Mouse (Mus musculus): ENCODE measurements around the gene B3gnt8. TPM values are rescaled to one million over a fixed set of nuclear protein-coding genes. Genes with fewer than 3 reads are reported as not detected.
A peak's percentile ranks its signal among the peaks of the same experiment; 100 is the strongest.

B3gnt8 gene
- polyA plus RNA-seq, 1 experiment from 2014 or later = 6.2 TPM

- H3K36me3 ChIP-seq = peaks cover 9% of the 10 kb centered on the region; the same call in 1 of the 2 replicates
- H3K27me3 ChIP-seq (replicated peaks) = peaks cover 22% of the 10 kb centered on the region
- no peak for ATAC-seq (ENCODE audit: insufficient number of reproducible peaks, low FRiP score)
- WGBS = 8% methylated on average over 6 of the region's 6 CpGs
- peak overlapping the region; percentile 84 for H3K27ac ChIP-seq (ENCODE audit: poor library complexity, severe bottlenecking)
- H3K9ac ChIP-seq = peak overlapping the region; percentile 61; the same call in 1 of the 2 replicates
- peak overlapping the region; percentile 66 for H3K4me2 ChIP-seq
- peak overlapping the region; percentile 60 for H3K4me3 ChIP-seq
- H3K4me1 ChIP-seq (replicated peaks) = peaks cover 26% of the 10 kb centered on the region
- no peaks in the 10 kb centered on the region for H3K9me3 ChIP-seq (replicated peaks)
Observed at GRCm38 (mm10) chr7:25679971-25680370, 53.5 kb downstream of the B3gnt8 start.

GRCm38 (mm10) chr7:25680514-25681258, 54.2 kb downstream of the B3gnt8 start, which contains the start of gene B9d2:
B9d2 (plus strand) TSS chr7:25680780.
- H3K4me2 ChIP-seq = peak within 1 kb of the TSS; percentile 66
- H3K27ac ChIP-seq (ENCODE audit: poor library complexity, severe bottlenecking) = peak within 1 kb of the TSS; percentile 84
- H3K27me3 ChIP-seq (replicated peaks) = peaks cover 15% of the 10 kb centered on the region
- WGBS = under 1% methylated on average over 46 of the region's 46 CpGs
- peak within 1 kb of the TSS; percentile 61; the same call in 1 of the 2 replicates for H3K9ac ChIP-seq
- peak within 1 kb of the TSS; percentile 60 for H3K4me3 ChIP-seq
- peaks cover 25% of the 10 kb centered on the region for H3K4me1 ChIP-seq (replicated peaks)
- peaks cover 9% of the 10 kb centered on the region; the same call in 1 of the 2 replicates for H3K36me3 ChIP-seq
- no peaks in the 10 kb centered on the region for H3K9me3 ChIP-seq (replicated peaks)
- peak; percentile 96 for ATAC-seq (ENCODE audit: insufficient number of reproducible peaks, low FRiP score)

GRCm38 (mm10) chr7:25681341-25682231, 55.1 kb downstream of the B3gnt8 start:
- Histone ChIP-seq H3K9ac (no peak overlapping the region), H3K4me1 (replicated peaks) (peaks cover 29% of the 10 kb centered on the region), H3K4me3 (peak overlapping the region; percentile 60), H3K27me3 (replicated peaks) (peaks cover 6% of the 10 kb centered on the region; the same call in 1 of the 2 replicates), H3K36me3 (peaks cover 9% of the 10 kb centered on the region; the same call in 1 of the 2 replicates), H3K27ac (ENCODE audit: poor library complexity, severe bottlenecking) (peak overlapping the region; percentile 31; the same call in 1 of the 2 replicates), H3K4me2 (peak overlapping the region; percentile 66), H3K9me3 (replicated peaks) (no peaks in the 10 kb centered on the region)
- ATAC-seq (ENCODE audit: insufficient number of reproducible peaks, low FRiP score) = no peak
- WGBS = 40% methylated on average over 15 of the region's 15 CpGs

- Histone ChIP-seq H3K9me3 (replicated peaks) (no peaks in the 10 kb centered on the region), H3K9ac (no peak overlapping the region), H3K4me3 (no peak overlapping the region), H3K4me2 (0 out of 2 replicates have a peak overlapping the region, but pooled peaks have one; percentile 15), H3K4me1 (replicated peaks) (peaks cover 33% of the 10 kb centered on the region), H3K27me3 (replicated peaks) (no peaks in the 10 kb centered on the region; the same call in 1 of the 2 replicates), H3K36me3 (peaks cover 9% of the 10 kb centered on the region; the same call in 1 of the 2 replicates), H3K27ac (ENCODE audit: poor library complexity, severe bottlenecking) (0 out of 2 replicates have a peak overlapping the region, but pooled peaks have one; percentile 5)
- ATAC-seq (ENCODE audit: insufficient number of reproducible peaks, low FRiP score) = no peak
- 41% methylated on average over 7 of the region's 7 CpGs for WGBS
Observed at GRCm38 (mm10) chr7:25683474-25684180, 57.2 kb downstream of the B3gnt8 start.

- Histone ChIP-seq H3K4me3 (no peak overlapping the region), H3K27me3 (replicated peaks) (no peaks in the 10 kb centered on the region; the same call in 1 of the 2 replicates), H3K9ac (no peak overlapping the region), H3K4me1 (replicated peaks) (peaks cover 38% of the 10 kb centered on the region), H3K4me2 (no peak overlapping the region), H3K27ac (ENCODE audit: poor library complexity, severe bottlenecking) (no peak overlapping the region), H3K9me3 (replicated peaks) (no peaks in the 10 kb centered on the region), H3K36me3 (peaks cover 9% of the 10 kb centered on the region; the same call in 1 of the 2 replicates)
- 86% methylated on average over 6 of the region's 6 CpGs for WGBS
- ATAC-seq (ENCODE audit: insufficient number of reproducible peaks, low FRiP score) = no peak
Observed at GRCm38 (mm10) chr7:25684659-25685058, 58.2 kb downstream of the B3gnt8 start.

Other genes starting within 250 kb of the B3gnt8 start
- 4.1 and 5.9 TPM in 2 replicates for gene Lipe, start 227.9 kb upstream of the B3gnt8 start, polyA plus RNA-seq (2016; fragmentation: Nextera tagmentation; extraction: Ambion mirVana)
- not detected in 2 replicates for gene Cxcl17, start 213.8 kb upstream of the B3gnt8 start, polyA plus RNA-seq (2016; fragmentation: Nextera tagmentation; extraction: Ambion mirVana)
- gene Ceacam1, start 149.1 kb upstream of the B3gnt8 start, polyA plus RNA-seq (2016; fragmentation: Nextera tagmentation; extraction: Ambion mirVana) = 2.1 and 2.4 TPM in 2 replicates
- 0.10 TPM in 1 of 2 replicates, not detected in the other for gene Ceacam2, start 86.8 kb upstream of the B3gnt8 start, polyA plus RNA-seq (2016; fragmentation: Nextera tagmentation; extraction: Ambion mirVana)
- not detected in 2 replicates for gene Erich4, start 10.8 kb upstream of the B3gnt8 start, polyA plus RNA-seq (2016; fragmentation: Nextera tagmentation; extraction: Ambion mirVana)
- 55.3 and 56.2 TPM in 2 replicates for gene Dmac2, start 7.2 kb upstream of the B3gnt8 start, polyA plus RNA-seq (2016; fragmentation: Nextera tagmentation; extraction: Ambion mirVana)
- gene Bckdha, start 32.3 kb downstream of the B3gnt8 start, polyA plus RNA-seq (2016; fragmentation: Nextera tagmentation; extraction: Ambion mirVana) = 48.1 and 52.9 TPM in 2 replicates
- 35.3 and 37.2 TPM in 2 replicates for gene Exosc5, start 32.5 kb downstream of the B3gnt8 start, polyA plus RNA-seq (2016; fragmentation: Nextera tagmentation; extraction: Ambion mirVana)
- gene Tmem91, start 48.5 kb downstream of the B3gnt8 start, polyA plus RNA-seq (2016; fragmentation: Nextera tagmentation; extraction: Ambion mirVana) = 0.86 and 1.1 TPM in 2 replicates
- 22.8 and 25.9 TPM in 2 replicates for gene B9d2, start 54.1 kb downstream of the B3gnt8 start, polyA plus RNA-seq (2016; fragmentation: Nextera tagmentation; extraction: Ambion mirVana)
- 5.1 and 5.6 TPM in 2 replicates for gene Tgfb1, start 60.3 kb downstream of the B3gnt8 start, polyA plus RNA-seq (2016; fragmentation: Nextera tagmentation; extraction: Ambion mirVana)
- 24.6 and 25.9 TPM in 2 replicates for gene Ccdc97, start 92.4 kb downstream of the B3gnt8 start, polyA plus RNA-seq (2016; fragmentation: Nextera tagmentation; extraction: Ambion mirVana)
- gene Hnrnpul1, start 128.1 kb downstream of the B3gnt8 start, polyA plus RNA-seq (2016; fragmentation: Nextera tagmentation; extraction: Ambion mirVana) = 57.0 and 60.9 TPM in 2 replicates
- 60.6 and 61.8 TPM in 2 replicates for gene Axl, start 162.1 kb downstream of the B3gnt8 start, polyA plus RNA-seq (2016; fragmentation: Nextera tagmentation; extraction: Ambion mirVana)
- 2.7 and 3.1 TPM in 2 replicates for gene Cyp2s1, start 190.3 kb downstream of the B3gnt8 start, polyA plus RNA-seq (2016; fragmentation: Nextera tagmentation; extraction: Ambion mirVana)

Data from heart, embryonic 12.5 days (tissue).